Mouse (Mus musculus) midbrain, postnatal 0 days (tissue): ENCODE data around the gene Fancb. TPM values are rescaled to one million over a fixed set of nuclear protein-coding genes. Genes with fewer than 3 reads are reported as not detected.

ENCODE experiments used
- ATAC-seq: fragments of 200-750 bp; cut with Nextera tagmentation; 2 replicates; pipeline ENCODE4 v1.8.0; 2017; ENCODE audit warnings: moderate number of reproducible peaks, mild to moderate bottlenecking, moderate TSS enrichment, moderate library complexity; ENCODE audit not compliant: low FRiP score
- DNase-seq: peaks from one replicate; pipeline ENCODE4 v3.0.0-alpha.2; 2015; ENCODE audit warnings: low spot score
- H3K27ac ChIP-seq: fragments of 300-500 bp; sonication (generic); 2 replicates; pipeline ENCODE4 v1.5.1; 2014; ENCODE audit warnings: low read depth, mild to moderate bottlenecking, low read length, mixed read lengths
- H3K27me3 ChIP-seq: fragments of 300-500 bp; sonication (generic); 2 replicates; pipeline ENCODE4 v1.6.1; 2014; ENCODE audit warnings: low read length, control low read depth, mixed read lengths; ENCODE audit not compliant: insufficient read depth
- H3K36me3 ChIP-seq: fragments of 300-500 bp; sonication (generic); 2 replicates; pipeline ENCODE4 v1.6.1; 2014; ENCODE audit warnings: low read length, control low read depth, mixed read lengths; ENCODE audit not compliant: insufficient read depth
- H3K4me1 ChIP-seq: fragments of 300-500 bp; sonication (generic); 2 replicates; pipeline ENCODE4 v1.6.1; 2014; ENCODE audit warnings: mild to moderate bottlenecking, control low read depth, antibody characterized with exemption, low read length, mixed read lengths; ENCODE audit not compliant: insufficient read depth
- H3K4me2 ChIP-seq: fragments of 300-500 bp; sonication (generic); 2 replicates; pipeline ENCODE4 v1.6.1; 2014; ENCODE audit warnings: low read depth, mild to moderate bottlenecking, low read length, mixed read lengths; ENCODE audit not compliant: poor library complexity, severe bottlenecking
- H3K4me3 ChIP-seq: fragments of 300-500 bp; sonication (generic); 2 replicates; pipeline ENCODE4 v1.5.1; 2014; ENCODE audit warnings: low read depth, mild to moderate bottlenecking, low read length, moderate library complexity
- H3K9ac ChIP-seq: fragments of 300-500 bp; sonication (generic); replicated peaks from 2 replicates; pipeline ENCODE4 v1.6.1; 2014; ENCODE audit warnings: mild to moderate bottlenecking, low read length, moderate library complexity, mixed read lengths; ENCODE audit not compliant: poor library complexity, severe bottlenecking
- H3K9me3 ChIP-seq: fragments of 300-500 bp; sonication (generic); 2 replicates; pipeline ENCODE4 v1.6.1; 2016; ENCODE audit warnings: low read length, control low read depth
- CTCF ChIP-seq: IDR thresholded peaks from 2 replicates; pipeline ENCODE4 v1.5.1; 2016; ENCODE audit warnings: antibody characterized with exemption, mild to moderate bottlenecking
- WGBS: fragments of 180-500 bp; shearing (Covaris S2); extraction: QIAGEN DNeasy Blood & Tissue Kit; methylation state at CpG from one replicate; pipeline ENCODE4 v1.1.7; 2014; 5-methylcytosine and 5-hydroxymethylcytosine counted together
- polyA plus RNA-seq: library from polyadenylated mRNA; unstranded; fragments of >200 nt; fragmentation: Nextera tagmentation; extraction: Ambion mirVana; gene quantifications from 2 replicates; pipeline ENCODE4 v1.2.1, GENCODE M21; 2015
- total RNA-seq: library from RNA; depleted of rRNA; stranded (reverse); fragments of >200 nt; gene quantifications from 2 replicates; pipeline ENCODE4 v1.2.3, GENCODE M21; 2014; rRNA removed

Gene Fancb
- total and polyA plus RNA-seq, 2 experiments from 2014 or later: 1.2 to 1.7 TPM

DNA sequence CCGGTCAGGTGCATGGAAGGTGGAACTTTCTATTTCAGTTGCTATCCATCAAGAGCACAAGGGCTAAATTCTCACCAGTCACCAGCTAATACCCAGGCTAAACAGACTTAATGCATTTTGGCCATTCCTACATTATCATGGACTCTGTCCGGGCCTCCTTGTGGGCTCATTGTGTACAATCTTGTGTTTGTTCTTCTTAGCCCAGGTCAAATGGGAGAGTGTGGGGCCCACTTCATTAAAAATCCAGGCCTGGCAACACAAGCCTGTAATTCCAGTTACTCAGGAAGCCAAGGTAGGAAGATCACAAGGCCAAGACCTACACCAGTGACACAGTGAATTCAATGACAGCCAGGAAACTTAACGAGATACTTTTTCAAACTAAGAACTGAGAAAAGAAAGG is 9.2 kb upstream of the Fancb start:
- 79% methylated on average over 3 of the region's 3 CpGs for WGBS
- DNase-seq (no peak), ATAC-seq (no peak)
- H3K9me3 ChIP-seq: no peaks in the 10 kb centered on the region
- no peak overlapping the region for H3K4me2 ChIP-seq
- no peaks in the 10 kb centered on the region for H3K27me3 ChIP-seq
- H3K9ac ChIP-seq: no peak overlapping the region
- TF ChIP-seq CTCF: no peak
- H3K4me1 ChIP-seq: no peaks in the 10 kb centered on the region
- H3K36me3 ChIP-seq: no peaks in the 10 kb centered on the region
- no peak overlapping the region for H3K27ac ChIP-seq
- no peak overlapping the region for H3K4me3 ChIP-seq

DNA sequence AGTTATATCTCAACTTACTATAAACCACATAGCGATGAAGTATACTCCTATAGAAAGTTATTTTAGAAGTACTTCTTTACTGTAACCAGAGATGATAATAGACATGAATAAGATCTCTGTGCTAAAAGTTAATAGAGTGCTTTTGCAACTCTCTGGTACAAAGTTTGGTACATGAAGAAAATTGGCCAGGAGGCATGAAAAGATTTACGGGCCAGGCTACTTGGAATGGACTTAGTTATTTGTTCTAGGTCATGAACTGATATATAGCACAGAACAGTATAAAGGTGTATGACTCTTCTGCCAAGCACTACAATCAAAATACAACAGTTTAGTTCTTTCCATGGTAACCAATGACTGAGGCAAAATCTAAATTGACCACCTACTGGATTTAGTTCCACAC is 1.5 kb upstream of the Fancb start:
- H3K27me3 ChIP-seq: no peaks in the 10 kb centered on the region; the same call in 1 of the 2 replicates
- H3K4me1 ChIP-seq: no peaks in the 10 kb centered on the region
- no peaks in the 10 kb centered on the region for H3K9me3 ChIP-seq
- DNase-seq (no peak), ATAC-seq (no peak)
- no peaks in the 10 kb centered on the region for H3K36me3 ChIP-seq
- WGBS: 94% methylated on average over 2 of the region's 2 CpGs
- H3K9ac ChIP-seq: no peak overlapping the region
- no peak for TF ChIP-seq CTCF
- peak overlapping the region; percentile 51 for H3K4me2 ChIP-seq
- H3K4me3 ChIP-seq: no peak overlapping the region
- no peak overlapping the region for H3K27ac ChIP-seq

DNA sequence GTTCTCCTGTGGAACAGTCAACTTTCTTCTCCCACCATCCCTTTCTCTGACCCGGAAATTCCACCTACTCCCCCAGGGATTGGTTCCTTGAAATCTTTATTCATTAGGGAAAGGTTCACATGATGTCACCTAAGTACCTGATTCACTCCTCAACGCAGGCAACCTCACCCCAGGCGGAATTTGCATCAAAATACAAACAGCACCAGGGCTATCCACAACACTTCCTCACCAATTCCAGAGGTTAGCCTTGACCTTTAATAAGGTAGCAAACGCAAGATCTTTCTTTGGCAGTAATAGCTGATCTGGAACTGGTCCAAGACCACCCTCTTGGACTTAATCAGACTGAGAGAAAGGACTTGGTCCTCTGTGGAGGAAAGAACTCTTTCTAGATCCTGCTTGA is 22.7 kb downstream of the Fancb start:
- no peak for TF ChIP-seq CTCF
- H3K9me3 ChIP-seq: no peaks in the 10 kb centered on the region
- ATAC-seq (no peak), DNase-seq (no peak)
- H3K4me2 ChIP-seq: no peak overlapping the region
- no peaks in the 10 kb centered on the region for H3K36me3 ChIP-seq
- WGBS: 49% methylated on average over 4 of the region's 4 CpGs
- H3K9ac ChIP-seq: no peak overlapping the region
- no peaks in the 10 kb centered on the region for H3K27me3 ChIP-seq
- H3K4me1 ChIP-seq: no peaks in the 10 kb centered on the region
- no peak overlapping the region for H3K4me3 ChIP-seq
- no peak overlapping the region for H3K27ac ChIP-seq

DNA sequence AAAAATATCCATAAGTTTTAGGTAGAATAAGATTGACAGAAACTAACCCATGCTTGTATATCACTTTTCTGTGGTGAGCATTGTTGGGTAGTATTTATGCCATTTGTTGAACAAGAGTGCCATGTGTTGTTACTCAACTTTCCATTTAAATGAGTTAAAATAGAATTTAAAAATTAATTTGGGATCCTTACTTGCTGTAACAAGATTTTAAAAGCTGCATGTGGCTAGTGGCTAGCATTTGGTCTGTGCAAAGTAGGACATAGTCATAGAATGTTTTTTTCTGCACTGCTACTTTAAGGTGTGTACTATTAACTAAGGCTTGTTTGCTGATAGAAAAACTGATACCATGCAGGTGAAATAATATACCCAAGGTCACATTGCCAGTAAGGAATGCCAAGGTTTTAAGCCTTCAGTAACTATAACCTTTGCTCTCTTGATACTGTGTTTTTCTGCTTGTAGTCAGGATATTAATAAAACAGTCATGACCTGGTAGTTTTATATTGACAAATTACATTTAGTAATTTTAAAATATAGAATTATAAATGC is 24.5 kb downstream of the Fancb start, which contains the start of gene Gm17604:
Gene Gm17604 (minus strand): TSS at position 51 of the 546 bp plus-strand sequence.
- ATAC-seq: no peak
- no peak within 1 kb of the TSS for H3K4me3 ChIP-seq
- TF ChIP-seq CTCF: no peak

More for the DNA sequence above, 24.5 kb downstream of the Fancb start, which contains the start of gene Gm17604:
- Histone ChIP-seq H3K4me2 (no peak within 1 kb of the TSS), H3K4me1 (no peaks in the 10 kb centered on the region), H3K9me3 (no peaks in the 10 kb centered on the region), H3K36me3 (no peaks in the 10 kb centered on the region), H3K27ac (no peak within 1 kb of the TSS), H3K27me3 (no peaks in the 10 kb centered on the region), H3K9ac (no peak within 1 kb of the TSS)
- no peak for DNase-seq

Other genes starting within 250 kb of the Fancb start
- 18.6 and 22.3 TPM in 2 replicates for gene Mospd2, start 217 bp upstream of the Fancb start, total RNA-seq
- gene Mospd2, start 217 bp upstream of the Fancb start, polyA plus RNA-seq: 9.3 and 10.0 TPM in 2 replicates
- not detected in 2 replicates for gene Gm17604, start 24.2 kb downstream of the Fancb start, total RNA-seq
- not detected in 2 replicates for gene Gm17604, start 24.2 kb downstream of the Fancb start, polyA plus RNA-seq